Mouse (Mus musculus): ENCODE results near the gene Hras. TPM values are rescaled to one million over a fixed set of nuclear protein-coding genes. Genes with fewer than 3 reads are reported as not detected.

Gene Hras
- polyA plus RNA-seq (2012): 41.0 and 48.4 TPM in 2 replicates

GRCm38 (mm10) chr7:141193948-141194347, at the start of gene Hras, which contains the start of gene Lrrc56:
Gene Hras (minus strand): TSS chr7:141194005.
Gene Lrrc56 (plus strand): TSS chr7:141194157.

GRCm38 (mm10) chr7:141228279-141229067, 34.7 kb upstream of the Hras start, which contains the start of gene Phrf1:
Gene Phrf1 (plus strand): TSS chr7:141228784.

DNA sequence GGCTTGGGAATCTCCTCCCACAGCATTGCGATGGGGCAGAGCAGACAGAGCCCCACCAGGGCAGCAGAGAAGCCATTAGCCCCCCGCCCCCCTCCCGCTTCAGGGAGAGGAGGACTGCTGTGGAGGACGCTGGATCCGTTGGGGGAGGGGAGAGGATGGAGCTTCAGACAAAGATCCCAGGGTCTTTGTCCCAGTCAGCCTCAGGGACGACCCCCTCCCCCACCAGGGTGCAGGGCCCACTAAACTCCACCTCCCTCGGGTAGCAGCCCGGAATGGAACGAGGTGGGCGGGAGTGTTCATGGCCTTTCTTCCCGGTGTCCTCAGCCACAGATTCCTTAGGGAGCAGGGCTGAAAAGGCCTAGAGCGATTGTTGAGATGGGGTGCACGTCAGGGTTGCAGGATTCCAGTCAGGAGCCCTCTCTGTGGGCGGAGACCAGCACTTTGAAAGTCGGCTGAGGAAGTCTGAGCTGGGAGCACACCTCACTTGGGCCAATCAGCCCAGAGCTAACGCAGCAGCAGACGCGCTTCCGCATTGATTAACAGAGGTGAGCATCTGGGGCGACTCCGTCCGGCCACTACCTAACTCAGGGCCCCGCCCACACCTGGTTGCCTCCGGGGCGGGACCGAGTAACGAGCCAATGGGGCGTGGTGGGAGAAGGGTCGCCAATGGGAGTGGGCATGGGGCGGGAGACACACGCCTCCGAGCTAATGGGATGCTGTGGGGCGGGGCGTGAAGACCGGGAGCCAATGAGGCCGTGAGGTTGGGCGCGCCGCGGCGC, 21.5 kb upstream of the Hras start, which contains the start of gene Rassf7:
Gene Rassf7, plus strand, starts transcription at position 760 of the 779 bp plus-strand sequence.

DNA sequence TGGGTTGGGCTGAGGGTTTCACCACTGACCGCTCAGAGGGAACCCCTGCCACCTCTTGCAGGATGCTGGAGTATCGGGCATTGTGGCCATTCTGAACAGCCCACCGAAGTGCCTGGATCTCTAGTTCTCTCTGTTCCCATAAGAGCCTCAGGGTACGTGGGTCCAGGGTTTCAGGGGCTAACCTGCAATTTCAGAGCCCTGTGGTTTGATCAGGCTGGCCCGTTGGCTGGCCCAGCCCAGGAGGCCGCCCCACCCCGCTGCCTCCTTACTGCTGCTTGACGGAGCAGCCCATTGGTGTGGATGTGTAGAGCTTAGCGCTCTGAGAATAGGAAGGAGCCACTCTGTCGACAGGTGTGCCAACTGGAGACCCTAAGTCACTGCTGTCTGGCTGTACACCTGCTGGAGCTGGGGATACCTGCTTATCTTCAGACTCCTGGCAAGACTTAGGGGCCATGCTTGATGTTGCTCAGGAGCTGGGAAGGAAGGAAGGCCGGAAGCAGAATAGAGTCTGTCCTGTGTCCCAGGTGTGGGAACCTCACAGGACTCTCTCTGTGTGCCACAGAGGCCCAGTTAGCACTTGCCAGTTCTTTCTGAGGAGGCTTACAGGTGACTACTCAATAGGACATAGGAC, 19.9 kb upstream of the Hras start, which contains the start of gene Lmntd2:
Gene Lmntd2, minus strand, starts transcription at position 476 of the 631 bp plus-strand sequence.

DNA sequence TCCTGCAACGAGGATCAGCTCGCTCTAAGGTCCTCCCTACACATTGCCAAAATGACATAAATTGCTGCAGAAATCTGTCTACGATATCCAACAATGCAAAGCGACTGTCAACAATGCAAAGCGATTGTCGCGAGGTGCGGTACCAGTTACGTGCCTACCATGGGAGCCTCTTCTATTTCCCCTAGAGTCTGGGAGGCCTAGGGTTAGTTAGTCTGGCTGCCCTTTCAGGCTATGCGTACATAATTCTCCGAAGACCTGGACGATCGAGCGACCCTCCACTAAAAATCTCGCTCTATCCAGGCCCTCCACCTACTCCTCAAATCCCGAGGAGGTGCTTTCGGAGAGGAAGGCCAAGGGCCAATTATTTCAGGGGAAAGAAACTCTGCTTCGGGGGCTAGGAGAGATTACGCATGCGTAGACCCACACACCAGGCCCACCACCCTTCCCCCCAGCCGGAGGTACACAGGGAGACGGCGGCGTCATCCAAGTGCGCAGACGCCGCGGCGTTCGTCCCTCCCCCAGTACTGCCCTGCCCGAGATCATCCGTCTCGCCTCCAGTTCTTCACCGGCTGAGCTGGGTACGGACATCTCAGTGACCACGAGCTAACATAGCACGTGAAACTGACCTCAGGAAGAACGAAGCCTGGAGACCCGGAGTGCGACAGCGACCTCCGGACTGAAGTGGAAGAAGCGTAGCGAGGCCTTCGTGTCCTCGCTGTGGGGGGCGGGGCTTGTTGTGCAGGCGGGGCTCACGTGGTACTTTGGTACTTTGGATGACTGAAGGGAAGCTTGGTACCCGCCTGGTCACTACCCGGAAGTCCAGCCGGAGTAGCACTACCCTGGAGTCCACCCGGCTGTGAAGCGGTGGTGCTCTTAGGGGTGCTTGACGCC, 21.4 kb downstream of the Hras start, which contains the start of gene Rnh1:
Gene Rnh1, minus strand, starts transcription at position 742 of the 891 bp plus-strand sequence.

Other genes starting within 250 kb of the Hras start
- 0.30 and 0.40 TPM in 2 replicates for gene Ifitm5, start 243.7 kb downstream of the Hras start, polyA plus RNA-seq (2012)
- gene Gm45717, start 238.1 kb downstream of the Hras start, polyA plus RNA-seq (2012): not detected in 2 replicates
- gene Ifitm2, start 238.0 kb downstream of the Hras start, polyA plus RNA-seq (2012): 395 and 470 TPM in 2 replicates
- gene Ifitm1, start 226.8 kb downstream of the Hras start, polyA plus RNA-seq (2012): 21.2 and 24.3 TPM in 2 replicates
- 34.6 and 44.1 TPM in 2 replicates for gene Ifitm3, start 183.2 kb downstream of the Hras start, polyA plus RNA-seq (2012)
- gene Ifitm6, start 176.1 kb downstream of the Hras start, polyA plus RNA-seq (2012): 2.4 and 4.7 TPM in 2 replicates
- not detected in 2 replicates for gene Gm17387, start 164.9 kb downstream of the Hras start, polyA plus RNA-seq (2012)
- 5.3 and 7.4 TPM in 2 replicates for gene B4galnt4, start 132.9 kb downstream of the Hras start, polyA plus RNA-seq (2012)
- gene Pkp3, start 115.8 kb downstream of the Hras start, polyA plus RNA-seq (2012): 5.2 and 6.1 TPM in 2 replicates
- 25.0 and 28.0 TPM in 2 replicates for gene Sigirr, start 93.4 kb downstream of the Hras start, polyA plus RNA-seq (2012)
- gene Ano9, start 76.2 kb downstream of the Hras start, polyA plus RNA-seq (2012): not detected in 2 replicates
- 57.1 and 69.8 TPM in 2 replicates for gene Ptdss2, start 71.6 kb downstream of the Hras start, polyA plus RNA-seq (2012)
- gene Rnh1, start 21.1 kb downstream of the Hras start, polyA plus RNA-seq (2012): 24.0 and 25.0 TPM in 2 replicates
- 6.8 and 8.0 TPM in 2 replicates for gene Lrrc56, start 152 bp upstream of the Hras start, polyA plus RNA-seq (2012)
- 0.20 and 0.49 TPM in 2 replicates for gene Lmntd2, start 20.1 kb upstream of the Hras start, polyA plus RNA-seq (2012)
- gene Rassf7, start 21.9 kb upstream of the Hras start, polyA plus RNA-seq (2012): 13.1 and 15.1 TPM in 2 replicates
- gene Phrf1, start 34.8 kb upstream of the Hras start, polyA plus RNA-seq (2012): 130 and 156 TPM in 2 replicates
- gene Irf7, start 72.5 kb upstream of the Hras start, polyA plus RNA-seq (2012): 47.5 and 78.3 TPM in 2 replicates
- 0.04 TPM in 1 of 2 replicates, not detected in the other for gene Cdhr5, start 82.8 kb upstream of the Hras start, polyA plus RNA-seq (2012)
- not detected in 2 replicates for gene Sct, start 85.1 kb upstream of the Hras start, polyA plus RNA-seq (2012)
- 0.03 TPM in 1 of 2 replicates, not detected in the other for gene Drd4, start 98.0 kb upstream of the Hras start, polyA plus RNA-seq (2012)
- 77.8 and 93.7 TPM in 2 replicates for gene Deaf1, start 133.7 kb upstream of the Hras start, polyA plus RNA-seq (2012)
- 11.4 and 11.9 TPM in 2 replicates for gene Tmem80, start 133.7 kb upstream of the Hras start, polyA plus RNA-seq (2012)
- gene Eps8l2, start 144.9 kb upstream of the Hras start, polyA plus RNA-seq (2012): 0.39 and 1.3 TPM in 2 replicates
- gene Taldo1, start 198.2 kb upstream of the Hras start, polyA plus RNA-seq (2012): 342 and 397 TPM in 2 replicates
- gene Gatd1, start 220.1 kb upstream of the Hras start, polyA plus RNA-seq (2012): 8.0 and 12.4 TPM in 2 replicates
- gene Cend1, start 235.5 kb upstream of the Hras start, polyA plus RNA-seq (2012): not detected in 2 replicates
- 79.5 and 83.9 TPM in 2 replicates for gene Slc25a22, start 243.9 kb upstream of the Hras start, polyA plus RNA-seq (2012)